Mouse (Mus musculus) limb, embryonic 14.5 days (tissue): ENCODE measurements around the gene Trim69. TPM values are rescaled to one million over a fixed set of nuclear protein-coding genes. Genes with fewer than 3 reads are reported as not detected.
"Not testable (repeated sequence)": the region's sequence is repeated elsewhere in the genome, so short reads cannot be mapped to it uniquely, and the experiment has no call there.

ENCODE experiments used
- ATAC-seq: fragments of 200-750 bp; cut with Nextera tagmentation; 2 replicates; pipeline ENCODE4 v1.8.0; 2017; ENCODE audit warnings: low read depth, moderate number of reproducible peaks, moderate TSS enrichment; ENCODE audit not compliant: low FRiP score
- DNase-seq: peaks from one replicate; pipeline ENCODE4 v3.0.0-alpha.2; 2015; ENCODE audit warnings: low spot score
- H3K27ac ChIP-seq: fragments of 300-500 bp; sonication (generic); replicated peaks from 2 replicates; pipeline ENCODE4 v1.5.1; 2014; ENCODE audit warnings: low read depth, mild to moderate bottlenecking, low read length, moderate library complexity, mixed read lengths
- H3K27me3 ChIP-seq: fragments of 300-500 bp; sonication (generic); 2 replicates; pipeline ENCODE4 v1.6.1; 2014; ENCODE audit warnings: low read length, mixed read lengths; ENCODE audit not compliant: control insufficient read depth, insufficient read depth
- H3K36me3 ChIP-seq: fragments of 300-500 bp; sonication (generic); 2 replicates; pipeline ENCODE4 v1.6.1; 2014; ENCODE audit warnings: mild to moderate bottlenecking, low read length, moderate library complexity, mixed read lengths; ENCODE audit not compliant: control insufficient read depth, insufficient read depth
- H3K4me1 ChIP-seq: fragments of 300-500 bp; sonication (generic); 2 replicates; pipeline ENCODE4 v1.6.1; 2014; ENCODE audit warnings: antibody characterized with exemption, low read length, mixed read lengths; ENCODE audit not compliant: control insufficient read depth, insufficient read depth
- H3K4me2 ChIP-seq: fragments of 300-500 bp; sonication (generic); replicated peaks from 2 replicates; pipeline ENCODE4 v1.6.1; 2014; ENCODE audit warnings: low read depth, mild to moderate bottlenecking, low read length, moderate library complexity; ENCODE audit not compliant: severe bottlenecking
- H3K4me3 ChIP-seq: fragments of 300-500 bp; sonication (generic); replicated peaks from 2 replicates; pipeline ENCODE4 v1.5.1; 2014; ENCODE audit warnings: low read length
- H3K9ac ChIP-seq: fragments of 300-500 bp; sonication (generic); 2 replicates; pipeline ENCODE4 v1.6.1; 2014; ENCODE audit warnings: mild to moderate bottlenecking, low read depth, low read length, moderate library complexity; ENCODE audit not compliant: severe bottlenecking
- H3K9me3 ChIP-seq: fragments of 300-500 bp; sonication (generic); 2 replicates; pipeline ENCODE4 v1.6.1; 2016; ENCODE audit warnings: low read length; ENCODE audit not compliant: control insufficient read depth
- POLR2A ChIP-seq: fragments of 200-500 bp; IDR thresholded peaks from 2 replicates; pipeline ENCODE4 v1.8.0; 2012; ENCODE audit warnings: inconsistent platforms, mild to moderate bottlenecking, moderate library complexity, borderline replicate concordance; ENCODE audit not compliant: insufficient read depth, insufficient read length; ENCODE audit errors: extremely low read depth
- WGBS: fragments of 180-500 bp; shearing (Covaris S2); extraction: QIAGEN DNeasy Blood & Tissue Kit; methylation state at CpG from one replicate; pipeline ENCODE4 v1.1.7; 2014; 5-methylcytosine and 5-hydroxymethylcytosine counted together
- polyA plus RNA-seq, 2 experiments: library from polyadenylated mRNA; depleted of rRNA in 1 of 2; stranded (reverse) in 1 of 2; unstranded in 1 of 2; fragments of >200 nt; fragmentation: Nextera tagmentation in 1 of 2; extraction: Ambion mirVana in 1 of 2; gene quantifications; 2 replicates each; pipeline versions ENCODE4 v1.2.1 to v1.2.3; 2012 to 2014

Trim69 gene
- polyA plus RNA-seq, 2 experiments: 0.08 TPM; not detected in 1

DNA sequence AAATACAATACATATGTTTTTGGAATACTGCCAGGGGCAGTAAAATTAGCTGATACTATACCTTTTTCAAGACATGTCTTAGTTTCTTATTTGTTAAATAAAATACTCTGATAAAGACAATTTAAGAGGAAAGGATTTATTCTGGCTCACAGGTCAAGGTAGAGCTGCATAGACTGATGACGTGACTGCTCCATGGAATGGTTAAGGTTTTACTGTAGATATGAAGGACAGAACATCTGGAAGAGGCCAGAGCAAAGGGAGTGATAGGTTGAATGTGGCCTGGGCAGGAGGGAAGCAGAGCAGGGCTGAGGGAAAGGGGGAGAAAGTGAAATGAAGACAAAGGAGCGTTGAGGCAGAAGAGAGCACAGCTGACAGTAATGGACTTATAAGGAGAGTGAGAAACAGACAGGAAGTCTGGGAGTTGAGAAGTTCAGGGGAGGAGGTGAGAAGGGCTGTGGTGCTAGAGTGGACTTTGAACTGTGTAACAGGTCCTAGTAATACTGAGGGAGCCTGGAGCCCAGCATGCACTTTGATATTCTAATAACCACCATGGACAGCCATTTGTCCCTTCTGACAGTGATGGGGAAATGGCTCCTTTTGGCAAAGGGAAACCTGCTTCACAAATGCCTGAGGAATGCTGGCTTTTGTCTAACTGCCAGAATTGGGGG is 46.1 kb downstream of the Trim69 start:
- WGBS: 35% methylated on average over 2 of the region's 2 CpGs
- no peak overlapping the region for H3K9ac ChIP-seq
- H3K27me3 ChIP-seq: no peaks in the 10 kb centered on the region
- ATAC-seq: no peak
- DNase-seq: no peak
- H3K4me3 ChIP-seq: no peak overlapping the region
- H3K27ac ChIP-seq: no peak overlapping the region
- no peaks in the 10 kb centered on the region for H3K36me3 ChIP-seq
- no peak overlapping the region for H3K4me2 ChIP-seq
- H3K9me3 ChIP-seq: no peaks in the 10 kb centered on the region
- H3K4me1 ChIP-seq: no peaks in the 10 kb centered on the region
- TF ChIP-seq POLR2A: no peak

DNA sequence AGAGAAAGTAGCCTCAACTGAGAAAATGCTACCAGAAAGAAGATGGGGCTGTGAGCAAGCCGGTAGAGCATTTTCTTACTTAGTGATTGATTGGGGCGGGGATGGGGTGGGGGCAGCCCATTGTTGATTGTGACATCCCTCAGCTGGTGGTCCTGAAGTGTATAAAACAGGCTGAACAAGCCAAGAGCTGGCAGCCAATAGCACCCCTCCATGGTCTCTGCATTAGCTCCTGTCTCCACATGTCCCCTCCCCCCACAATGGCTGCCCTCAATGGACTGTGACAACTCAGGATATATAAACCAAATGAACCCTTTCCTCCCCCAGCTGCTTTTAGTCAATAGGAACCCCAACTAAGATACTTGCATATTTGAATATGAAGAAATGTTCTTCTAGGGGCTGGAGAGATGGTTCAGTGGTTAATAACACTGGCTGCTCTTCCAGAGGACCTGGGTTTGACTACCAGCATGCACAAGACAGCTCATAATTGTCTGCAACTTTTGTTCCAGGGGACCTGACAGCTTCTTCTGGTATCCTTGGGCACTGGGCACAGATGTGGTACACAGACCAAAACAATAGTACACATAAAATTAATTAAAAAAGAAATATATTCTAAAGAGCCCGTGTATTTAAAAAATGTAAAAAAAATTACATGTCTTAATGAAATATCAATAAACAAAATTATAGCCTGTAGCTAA is 50.2 kb downstream of the Trim69 start:
- Histone ChIP-seq H3K4me1 (no peaks in the 10 kb centered on the region), H3K4me2 (no peak overlapping the region), H3K27me3 (no peaks in the 10 kb centered on the region), H3K9ac (no peak overlapping the region), H3K9me3 (no peaks in the 10 kb centered on the region), H3K36me3 (no peaks in the 10 kb centered on the region), H3K4me3 (no peak overlapping the region), H3K27ac (no peak overlapping the region)
- no peak for ATAC-seq
- no peak for TF ChIP-seq POLR2A
- no peak for DNase-seq
- WGBS: 59% methylated on average over 3 of the region's 3 CpGs

DNA sequence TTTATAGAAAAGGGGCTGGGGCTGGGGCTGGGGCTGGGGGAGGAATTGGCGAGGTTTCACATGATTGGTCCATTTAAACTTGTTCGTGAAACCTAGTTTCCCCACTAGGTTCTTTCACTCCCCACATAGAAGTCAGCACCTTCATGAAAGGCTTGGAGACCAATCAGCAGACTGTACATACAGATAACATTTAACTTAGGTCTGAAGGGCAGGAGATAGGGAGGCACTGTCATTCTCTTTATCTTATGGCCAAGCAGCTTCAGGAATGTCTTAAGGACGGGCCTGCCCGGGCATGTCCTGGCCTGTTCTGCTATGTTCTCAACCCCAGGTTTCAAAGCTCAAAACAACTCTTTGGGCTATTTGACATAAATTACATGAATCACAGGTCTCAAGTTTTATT is 56.6 kb downstream of the Trim69 start:
- not testable (repeated sequence) for ATAC-seq

GRCm38 (mm10) chr2:122218234-122218633 is 57.7 kb downstream of the Trim69 start:
- no peak overlapping the region for H3K4me3 ChIP-seq
- no peaks in the 10 kb centered on the region for H3K4me1 ChIP-seq
- H3K27ac ChIP-seq: no peak overlapping the region
- H3K27me3 ChIP-seq: no peaks in the 10 kb centered on the region
- ATAC-seq (no peak), DNase-seq (no peak)
- H3K9ac ChIP-seq: no peak overlapping the region
- WGBS: 83% methylated on average over 2 of the region's 2 CpGs
- H3K9me3 ChIP-seq: no peaks in the 10 kb centered on the region
- no peak overlapping the region for H3K4me2 ChIP-seq
- no peak for TF ChIP-seq POLR2A
- no peaks in the 10 kb centered on the region for H3K36me3 ChIP-seq

More for the DNA sequence above, 56.6 kb downstream of the Trim69 start:
- not testable (repeated sequence) for H3K4me1 ChIP-seq, H3K9me3 ChIP-seq, H3K4me2 ChIP-seq, H3K27me3 ChIP-seq, H3K27ac ChIP-seq, DNase-seq, H3K4me3 ChIP-seq, H3K9ac ChIP-seq, H3K36me3 ChIP-seq
- 95% methylated on average over 4 of the region's 4 CpGs for WGBS

- Histone ChIP-seq H3K4me2 (no peak overlapping the region), H3K27ac (no peak overlapping the region), H3K4me1 (no peaks in the 10 kb centered on the region), H3K9me3 (no peaks in the 10 kb centered on the region), H3K27me3 (no peaks in the 10 kb centered on the region), H3K9ac (no peak overlapping the region), H3K4me3 (no peak overlapping the region), H3K36me3 (no peaks in the 10 kb centered on the region)
- no peak for TF ChIP-seq POLR2A
- WGBS: 61% methylated on average over 4 of the region's 4 CpGs
- no peak for ATAC-seq
- DNase-seq: no peak
Observed at GRCm38 (mm10) chr2:122221378-122221777, 60.9 kb downstream of the Trim69 start.
